Mouse (Mus musculus) kidney, postnatal 4 days (tissue): ENCODE results near the gene Rock2.

Experiments
- DNase-seq, 2 experiments: peaks; one replicate each; pipeline ENCODE4 v3.0.0; 2021; ENCODE audit warnings: mixed read lengths in 2 of 2

The Rock2 gene

DNA sequence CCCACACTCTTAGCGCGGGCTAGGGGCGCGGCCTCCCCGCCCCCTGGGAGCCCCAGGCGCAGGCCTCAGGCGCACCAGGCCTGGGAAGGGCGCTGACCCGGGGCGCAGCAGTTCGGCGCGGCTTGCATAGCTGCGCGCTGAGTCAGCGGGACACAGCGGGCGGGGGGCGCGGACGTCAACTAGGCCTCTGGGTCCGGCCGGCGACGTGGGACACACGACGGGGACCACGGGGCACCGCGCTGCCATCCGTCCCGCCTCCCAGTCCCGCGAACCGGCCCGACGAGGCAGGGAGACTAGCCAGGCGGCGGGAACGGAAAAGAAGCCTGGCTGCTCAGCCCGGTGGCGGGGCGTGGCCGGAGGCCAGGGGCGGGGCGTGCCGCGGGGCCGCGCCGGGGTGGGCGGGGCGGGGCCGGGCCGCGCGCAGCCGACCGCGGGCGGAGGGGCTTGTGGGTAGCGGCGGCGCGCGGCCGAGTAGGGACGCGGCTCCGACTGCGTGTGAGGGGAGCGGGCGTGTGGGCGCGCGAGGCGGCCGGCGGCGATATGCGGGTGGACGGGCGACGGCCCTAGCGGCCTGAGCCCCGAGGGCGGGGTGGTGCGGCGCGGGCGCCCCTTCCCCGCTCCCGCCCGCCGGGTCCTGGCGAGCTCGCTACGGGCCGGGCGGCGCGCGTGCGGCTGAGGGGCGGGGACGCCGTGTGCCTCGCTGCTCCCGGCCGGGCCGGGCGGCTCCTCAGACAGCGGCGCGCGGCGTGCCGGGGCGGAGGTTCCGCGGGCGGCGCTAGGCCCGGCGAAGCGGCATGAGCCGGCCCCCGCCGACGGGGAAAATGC, at the start of gene Rock2:
Gene Rock2 (plus strand): TSS at position 500 of the 825 bp plus-strand sequence.
- peak; percentile 89 to 94 for DNase-seq

- DNase-seq, result no peak
Observed at GRCm38 (mm10) chr12:16847204-16847792, 47.4 kb upstream of the Rock2 start.

GRCm38 (mm10) chr12:16848501-16848900, 46.2 kb upstream of the Rock2 start:
- no peak for DNase-seq

GRCm38 (mm10) chr12:16849821-16850220, 44.9 kb upstream of the Rock2 start:
- no peak for DNase-seq

- DNase-seq, result peak in 1 of 2 experiments; percentile 53
Observed at GRCm38 (mm10) chr12:16850431-16851375, 44.0 kb upstream of the Rock2 start.

DNA sequence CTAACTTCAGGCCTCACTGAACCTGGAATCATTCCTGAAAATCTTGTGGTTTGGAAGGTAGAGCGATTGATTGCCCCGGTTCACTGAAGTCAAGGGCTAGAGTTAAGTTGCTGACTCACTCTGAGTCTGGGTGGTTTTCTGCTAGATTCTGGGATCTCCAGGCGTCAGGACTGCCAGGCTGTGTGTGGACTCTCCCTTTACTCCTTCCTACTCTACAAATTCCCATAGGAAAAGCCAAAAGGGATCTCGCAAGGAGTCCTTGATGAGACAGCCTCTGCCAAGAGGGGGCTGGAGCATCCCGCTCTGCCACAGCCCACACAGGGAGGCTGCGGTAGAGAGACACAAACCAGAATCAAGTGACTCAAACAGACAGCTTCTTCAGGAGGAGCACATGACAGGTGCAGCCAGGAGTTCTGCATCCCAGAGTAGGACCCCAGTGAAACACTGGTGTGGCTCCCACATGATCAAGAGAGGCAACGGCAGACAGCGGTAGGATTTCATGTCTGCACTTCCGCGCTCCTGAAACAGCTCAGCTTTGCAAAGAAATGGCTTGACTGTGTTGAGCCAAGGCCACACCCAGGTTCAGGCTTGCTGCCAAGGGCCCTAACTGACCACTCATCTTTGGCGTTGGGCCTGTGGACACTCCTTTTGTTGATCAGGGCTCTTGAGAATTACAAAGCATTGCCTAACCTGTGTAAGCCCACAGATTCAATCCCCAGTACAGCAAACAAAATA, 41.1 kb upstream of the Rock2 start:
- peak; percentile 67 to 77 for DNase-seq

GRCm38 (mm10) chr12:16855632-16856305, 38.9 kb upstream of the Rock2 start:
- DNase-seq, result no peak

- no peak for DNase-seq
Observed at GRCm38 (mm10) chr12:16856306-16856679, 38.4 kb upstream of the Rock2 start.

- DNase-seq, result no peak
Observed at GRCm38 (mm10) chr12:16858081-16858480, 36.6 kb upstream of the Rock2 start.

DNA sequence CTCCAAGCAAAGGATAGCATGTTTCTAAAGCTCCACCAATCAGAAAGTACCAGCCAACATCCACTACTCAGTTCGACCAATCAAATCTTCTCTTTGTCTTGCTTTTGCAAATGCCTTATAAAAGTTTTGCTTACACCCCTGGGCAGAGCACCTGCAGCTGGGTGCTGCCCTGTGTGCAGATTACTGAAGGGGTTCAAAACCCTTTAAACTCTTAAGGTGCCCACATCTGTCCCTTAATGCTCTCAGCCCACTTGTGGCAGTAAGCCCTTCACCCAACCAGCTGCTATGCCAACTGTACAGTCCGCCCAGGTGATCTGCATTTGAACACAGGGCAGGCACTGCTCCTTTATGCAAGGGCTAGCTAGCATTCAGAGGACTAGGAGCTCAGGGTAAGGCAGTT, 34.9 kb upstream of the Rock2 start:
- no peak for DNase-seq

DNA sequence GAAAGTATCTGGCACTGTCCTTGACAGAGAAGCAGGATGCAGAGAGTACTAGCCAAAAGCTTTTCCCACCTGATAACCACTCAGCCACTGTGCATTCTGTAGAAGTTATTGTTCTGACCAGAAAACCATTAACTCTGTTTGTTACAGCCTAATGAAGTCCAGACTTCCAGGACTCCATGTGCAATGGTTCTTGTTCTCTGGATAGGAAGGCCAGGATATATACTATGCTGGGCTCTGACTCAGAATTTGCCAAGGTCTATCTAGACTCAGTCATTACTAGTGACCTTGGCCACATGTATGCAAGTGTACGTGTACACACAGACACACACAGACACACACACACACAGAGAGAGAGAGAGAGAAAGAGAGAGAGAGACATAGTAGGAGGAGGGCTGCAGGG, 34.2 kb upstream of the Rock2 start:
- no peak for DNase-seq

DNA sequence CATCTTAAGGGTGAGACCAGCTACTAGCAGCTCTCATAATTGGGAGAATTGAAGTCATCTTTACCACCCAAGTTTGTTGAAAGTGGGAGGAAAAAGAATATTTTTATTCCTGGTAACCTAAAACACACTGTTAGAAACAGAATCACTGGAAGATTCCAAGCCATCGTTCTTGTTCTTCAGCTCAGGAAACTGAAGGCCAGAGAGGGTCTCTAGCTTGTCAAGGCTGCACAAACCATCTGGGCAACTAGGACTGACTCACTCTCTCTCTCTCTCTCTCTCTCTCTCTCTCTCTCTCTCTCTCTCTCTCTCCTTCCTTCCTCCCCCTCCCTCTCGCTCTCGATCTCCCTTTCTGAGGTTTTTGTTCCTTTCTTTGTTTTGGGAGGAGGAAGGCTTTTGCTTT, 33.7 kb upstream of the Rock2 start:
- DNase-seq, result peak; percentile 51 to 53

- no peak for DNase-seq
Observed at GRCm38 (mm10) chr12:16864477-16864876, 30.2 kb upstream of the Rock2 start.

DNA sequence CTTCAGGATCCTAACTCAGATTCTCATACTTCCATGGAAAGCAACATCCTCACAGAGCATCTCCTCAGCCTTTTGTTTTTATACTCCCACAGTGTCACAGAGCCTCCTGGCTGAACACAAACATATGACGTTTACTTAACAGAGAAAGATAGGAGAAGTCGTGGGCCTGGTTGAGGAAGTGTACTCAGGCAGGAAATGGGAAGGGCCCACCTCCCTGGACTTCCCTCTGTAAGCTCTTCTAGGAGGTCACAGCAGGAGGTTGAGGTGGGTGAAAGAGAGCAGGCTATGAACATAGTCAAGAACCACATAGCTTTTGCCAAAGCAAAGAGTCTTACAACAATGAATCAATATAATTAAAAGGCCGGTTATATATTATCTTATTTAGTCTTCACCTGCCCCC, 28.8 kb upstream of the Rock2 start:
- DNase-seq, result peak in 1 of 2 experiments; percentile 41

DNA sequence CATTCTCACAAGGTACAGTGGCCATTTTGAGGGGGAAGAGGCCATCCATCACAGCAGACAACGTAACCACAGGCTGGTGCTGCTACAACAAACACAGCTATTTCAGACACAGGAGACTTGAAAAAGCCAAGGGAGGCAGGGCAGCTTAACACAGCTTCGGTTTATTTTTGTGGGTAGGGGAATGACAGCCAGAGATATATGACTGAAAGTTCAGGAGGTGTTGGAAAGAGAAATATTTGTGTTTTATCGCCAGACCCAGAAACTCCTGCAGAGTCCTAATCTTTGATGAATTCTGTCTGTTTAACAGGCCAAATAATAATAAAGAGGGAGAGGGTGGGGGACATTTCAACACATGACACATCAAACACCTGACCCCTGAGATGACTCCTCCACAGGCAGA, 28.2 kb upstream of the Rock2 start:
- DNase-seq, result no peak

DNA sequence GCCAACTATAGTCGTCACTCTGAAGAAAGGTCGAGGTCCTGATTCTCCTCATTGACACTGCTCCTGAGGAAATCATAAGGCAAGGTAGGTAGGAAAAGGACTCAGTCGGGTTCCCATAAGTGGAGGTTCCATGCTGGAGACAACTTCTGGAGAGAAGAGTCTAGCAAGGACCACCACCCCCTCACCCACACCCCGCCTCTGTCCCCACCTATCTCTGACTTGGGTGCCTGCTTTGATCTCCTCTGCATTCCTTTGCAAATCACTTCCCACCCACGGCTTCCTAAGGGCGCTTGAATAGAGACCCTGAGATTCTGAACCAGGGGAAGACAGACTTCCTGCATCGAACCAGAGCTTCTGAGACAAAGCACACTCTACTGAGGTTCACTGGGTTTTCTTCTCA, 27.4 kb upstream of the Rock2 start:
- no peak for DNase-seq

DNA sequence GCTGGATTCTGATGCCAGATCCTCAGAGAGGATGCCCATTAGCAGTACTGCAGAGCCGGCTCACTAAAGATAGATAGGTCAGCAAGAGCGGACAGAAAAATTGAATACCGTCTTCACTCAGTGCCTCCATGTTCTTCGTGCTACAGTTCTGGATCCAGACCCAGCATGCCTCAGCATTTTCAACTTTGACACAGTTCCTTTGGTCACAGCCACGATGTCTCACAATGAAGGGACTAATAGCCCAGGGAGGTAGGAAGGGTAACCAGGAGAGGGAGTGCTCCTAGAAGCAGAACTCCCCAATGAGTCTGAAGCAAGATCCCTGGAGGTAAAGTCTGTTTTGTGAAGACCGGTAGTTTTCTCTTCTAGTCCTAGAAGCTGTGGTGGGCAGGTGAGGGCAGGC, 26.1 kb upstream of the Rock2 start:
- DNase-seq, result no peak

GRCm38 (mm10) chr12:16869091-16869778, 25.5 kb upstream of the Rock2 start:
- DNase-seq, result no peak

DNA sequence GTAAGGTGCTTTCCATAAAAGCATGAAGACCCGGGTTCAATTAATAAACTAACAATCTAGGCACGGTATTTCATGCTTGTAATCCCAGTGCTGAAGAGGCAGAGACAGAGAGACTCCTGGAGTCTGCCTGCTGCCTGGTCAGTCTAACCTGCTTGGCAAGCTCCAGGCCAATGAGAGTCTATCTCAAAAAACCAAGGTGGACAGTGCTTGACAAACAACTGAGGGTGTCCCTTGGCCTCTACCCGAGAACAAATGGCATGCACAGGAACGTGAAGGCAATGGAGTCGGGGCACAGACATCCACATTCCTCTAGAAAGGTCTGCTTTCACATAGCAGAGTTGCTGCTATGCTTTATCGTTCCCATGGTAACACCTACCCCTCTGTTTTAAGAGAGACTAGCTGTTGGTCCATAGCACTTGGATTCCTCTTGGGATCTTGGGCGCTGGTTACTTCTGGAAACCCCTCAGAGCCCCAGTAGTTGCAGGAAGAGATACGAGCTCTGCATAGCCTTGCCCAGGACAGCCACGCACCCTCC, 24.8 kb upstream of the Rock2 start:
- DNase-seq, result no peak

- peak; percentile 53 to 68 for DNase-seq
Observed at GRCm38 (mm10) chr12:16870405-16871068, 24.2 kb upstream of the Rock2 start.

DNA sequence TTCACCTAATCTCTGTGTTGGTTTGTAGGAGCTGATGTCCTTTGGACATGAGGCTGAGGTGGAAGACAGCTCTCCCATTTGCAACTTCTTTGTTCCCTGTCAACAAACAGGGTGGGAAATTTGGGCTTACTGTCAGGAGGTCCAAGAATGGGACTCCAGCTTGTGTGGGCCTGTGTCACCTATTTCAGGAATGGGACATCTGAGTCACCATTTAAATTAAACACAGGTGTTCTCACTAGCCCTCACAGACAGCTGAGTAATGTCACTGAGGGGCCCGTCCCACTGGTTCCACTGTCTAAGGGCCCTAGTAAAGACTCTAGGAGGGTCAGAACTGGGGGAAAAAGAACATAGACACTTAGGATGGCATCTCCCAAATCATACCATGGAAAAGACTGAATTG, 22.7 kb upstream of the Rock2 start:
- no peak for DNase-seq
